Mouse (Mus musculus) ES-Bruce4 (cell line): Measurements from ENCODE around the gene Kank1.

ENCODE experiments used
- CTCF ChIP-seq: IDR thresholded peaks from one replicate; pipeline ENCODE4 v1.8.1; 2011; ENCODE audit warnings: low read depth, low read length
- EP300 ChIP-seq: IDR thresholded peaks from 2 replicates; pipeline ENCODE4 v1.6.1; 2011; ENCODE audit warnings: low read depth, low read length; ENCODE audit not compliant: insufficient read depth
- POLR2A ChIP-seq: IDR thresholded peaks from one replicate; pipeline ENCODE4 v1.8.1; 2011; ENCODE audit warnings: low read length; ENCODE audit not compliant: insufficient read depth

DNA sequence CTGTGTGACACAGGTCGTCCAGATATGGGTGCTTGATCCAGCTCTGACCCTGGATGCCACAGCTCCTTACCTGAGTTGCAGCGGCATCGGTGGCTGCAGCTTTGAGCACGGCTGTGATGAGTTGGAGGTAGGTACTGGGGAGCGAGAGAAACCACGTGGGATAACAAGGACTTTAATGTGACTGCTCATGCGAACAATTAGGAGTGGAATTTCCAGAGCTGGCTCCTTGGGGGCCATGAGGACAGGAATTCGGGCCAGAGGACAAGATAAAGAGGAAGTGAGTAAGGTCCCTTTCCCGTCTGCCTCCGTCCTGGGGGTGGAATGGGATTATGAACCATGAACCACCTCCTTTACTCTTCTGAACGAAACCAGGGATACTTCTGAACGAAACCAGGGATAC lies 129.8 kb downstream of the Kank1 start:
- no peak for TF ChIP-seq CTCF
- TF ChIP-seq POLR2A, result no peak
- TF ChIP-seq EP300, result no peak
